Mouse (Mus musculus) CD8-positive naive resting alpha-beta T cell, adult 57 days (primary cell): ENCODE data around the gene Olfr969. TPM values are rescaled to one million over a fixed set of nuclear protein-coding genes. Genes with fewer than 3 reads are reported as not detected.

Source experiments
- total RNA-seq: library from RNA; stranded (reverse); gene quantifications from one replicate; pipeline ENCODE4 v1.2.4, GENCODE M21; 2023

Gene Olfr969
- not detected for total RNA-seq

GRCm38 (mm10) chr9:39790558-39790957, at the start of gene Olfr969:
Gene Olfr969, plus strand, starts transcription at chr9:39790945.

DNA sequence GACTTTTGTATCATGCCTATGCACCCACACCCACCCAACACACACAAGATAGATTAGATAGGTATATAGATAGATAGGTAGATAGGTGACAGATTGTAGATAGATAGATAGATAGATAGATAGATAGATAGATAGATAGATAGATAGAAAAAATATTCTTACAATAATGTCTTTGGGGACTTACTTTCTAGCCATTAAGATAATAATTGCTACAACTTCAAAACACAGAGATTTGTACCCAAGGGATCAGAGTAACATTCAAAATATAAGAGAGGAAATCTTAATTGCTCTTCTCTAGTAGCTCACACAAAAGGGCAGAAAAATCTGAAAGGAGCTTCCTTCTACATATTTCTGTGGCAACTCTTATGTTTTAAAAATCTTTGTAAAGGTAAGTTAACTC, 44.8 kb upstream of the Olfr969 start, which contains the start of gene Olfr967:
Gene Olfr967, plus strand, starts transcription at position 301 of the 400 bp plus-strand sequence.

DNA sequence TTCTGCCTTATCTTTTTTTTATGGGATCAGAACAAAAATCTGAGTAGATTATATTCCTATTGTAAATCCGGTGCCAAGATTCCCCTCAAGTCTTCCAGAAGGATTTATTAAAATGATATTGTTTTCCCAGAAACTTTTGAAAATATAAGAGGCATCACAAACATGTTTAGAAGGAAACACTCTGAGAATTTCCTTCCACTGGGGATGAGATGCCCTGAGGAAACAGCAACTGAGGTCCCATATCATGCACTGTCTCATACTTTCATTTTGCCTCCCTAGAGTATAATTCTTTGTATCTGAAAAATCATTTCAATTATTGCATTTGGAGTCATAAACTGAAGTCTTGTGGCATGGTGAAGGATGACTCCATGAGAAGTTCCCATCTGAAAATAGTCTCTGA, 7.6 kb upstream of the Olfr969 start, which contains the start of gene Olfr968:
Gene Olfr968, minus strand, starts transcription at position 101 of the 400 bp plus-strand sequence.

DNA sequence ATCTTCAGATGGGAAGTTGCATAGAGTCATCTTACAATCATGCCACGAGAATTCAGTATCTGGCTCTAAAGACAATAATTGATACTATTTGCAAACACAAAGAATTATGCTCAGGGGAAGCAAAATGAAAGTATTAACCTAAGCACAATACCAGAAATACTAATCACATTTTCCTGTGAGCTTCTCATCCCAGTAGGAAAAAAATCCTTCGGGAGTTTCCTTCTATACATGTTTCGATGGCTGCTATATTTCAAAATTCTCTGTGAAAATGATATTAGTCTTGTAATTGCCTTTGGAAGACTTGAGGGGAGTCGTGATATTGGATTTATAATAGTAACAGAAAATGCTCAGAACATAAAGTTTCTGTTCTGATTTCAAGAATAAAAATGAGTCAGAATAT, 17.8 kb downstream of the Olfr969 start, which contains the start of gene Olfr970:
Gene Olfr970, plus strand, starts transcription at position 301 of the 400 bp plus-strand sequence.

GRCm38 (mm10) chr9:39836576-39836975, 45.8 kb downstream of the Olfr969 start, which contains the start of gene Olfr971:
Gene Olfr971, plus strand, starts transcription at chr9:39836876.

Other genes with a start within 250 kb of the Olfr969 start
- not detected for gene Olfr958, start 236.9 kb upstream of the Olfr969 start, total RNA-seq
- not detected for gene Olfr959, start 215.4 kb upstream of the Olfr969 start, total RNA-seq
- gene AW551984, start 186.5 kb upstream of the Olfr969 start, total RNA-seq = not detected
- gene Olfr148, start 180.3 kb upstream of the Olfr969 start, total RNA-seq = not detected
- gene Olfr960, start 169.6 kb upstream of the Olfr969 start, total RNA-seq = not detected
- not detected for gene Olfr961, start 145.9 kb upstream of the Olfr969 start, total RNA-seq
- not detected for gene Olfr963, start 123.7 kb upstream of the Olfr969 start, total RNA-seq
- gene Olfr149, start 83.8 kb upstream of the Olfr969 start, total RNA-seq = not detected
- not detected for gene Olfr965, start 79.6 kb upstream of the Olfr969 start, total RNA-seq
- not detected for gene Olfr150, start 60.0 kb upstream of the Olfr969 start, total RNA-seq
- gene Olfr967, start 44.7 kb upstream of the Olfr969 start, total RNA-seq = not detected
- gene Olfr968, start 7.7 kb upstream of the Olfr969 start, total RNA-seq = not detected
- not detected for gene Olfr970, start 17.9 kb downstream of the Olfr969 start, total RNA-seq
- not detected for gene Olfr971, start 45.9 kb downstream of the Olfr969 start, total RNA-seq
- not detected for gene Olfr972, start 75.5 kb downstream of the Olfr969 start, total RNA-seq
- not detected for gene Olfr229, start 116.4 kb downstream of the Olfr969 start, total RNA-seq
- gene Olfr974, start 146.6 kb downstream of the Olfr969 start, total RNA-seq = not detected
- gene Olfr975, start 161.1 kb downstream of the Olfr969 start, total RNA-seq = not detected
- not detected for gene Olfr976, start 170.2 kb downstream of the Olfr969 start, total RNA-seq
- not detected for gene Olfr978, start 201.2 kb downstream of the Olfr969 start, total RNA-seq
- not detected for gene Olfr979, start 212.5 kb downstream of the Olfr969 start, total RNA-seq
- gene Olfr980, start 218.6 kb downstream of the Olfr969 start, total RNA-seq = not detected
- gene Olfr981, start 230.5 kb downstream of the Olfr969 start, total RNA-seq = not detected